Mouse (Mus musculus): Measurements from ENCODE around the gene Slxl1. TPM values are rescaled to one million over a fixed set of nuclear protein-coding genes. Genes with fewer than 3 reads are reported as not detected.
"Not testable (repeated sequence)": the region's sequence is repeated elsewhere in the genome, so short reads cannot be mapped to it uniquely, and the experiment has no call there.

Slxl1 gene
- not detected in 2 replicates for total RNA-seq (2017)

DNA sequence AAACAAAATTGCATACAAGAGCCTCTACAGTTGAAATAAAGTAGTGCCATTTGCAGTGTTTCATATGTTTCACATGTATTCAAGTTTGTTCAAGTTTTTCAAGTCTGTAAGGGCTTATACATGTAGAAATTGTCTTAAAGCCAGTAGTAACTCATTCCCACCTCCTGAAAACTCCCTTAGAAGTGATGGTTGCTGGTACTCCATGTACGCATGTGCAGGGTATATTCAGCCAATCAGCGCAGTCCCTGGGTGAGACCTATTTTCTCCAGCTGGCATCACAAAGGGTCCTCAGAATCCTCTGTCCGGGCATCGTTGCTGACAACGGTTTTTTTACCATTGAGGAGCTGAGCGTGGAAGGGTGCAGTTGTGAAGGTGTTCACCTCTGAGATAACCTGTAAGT is at the start of gene Slxl1:
TSS of gene Slxl1 (plus strand) at position 301 of the 400 bp plus-strand sequence.
- ATAC-seq (replicated peaks; ENCODE audit: low read depth, poor library complexity, severe bottlenecking): not testable (repeated sequence)
